Mouse (Mus musculus) frontal cortex, postnatal 25 days (tissue): Measurements from ENCODE around the gene Trim5.
A peak's percentile ranks its signal among the peaks of the same experiment; 100 is the strongest.
"Not testable (repeated sequence)": the region's sequence is repeated elsewhere in the genome, so short reads cannot be mapped to it uniquely, and the experiment has no call there.

Source experiments
- DNase-seq, 2 experiments: peaks; one replicate each; pipeline ENCODE4 v3.0.0; 2022; ENCODE audit warnings: low spot score in 2 of 2

Gene Trim5

GRCm38 (mm10) chr7:104287576-104288443 lies at the start of gene Trim5:
Trim5 (minus strand) TSS chr7:104288094.
- DNase-seq: not testable (repeated sequence)

GRCm38 (mm10) chr7:104335547-104335946 lies 47.7 kb upstream of the Trim5 start:
- not testable (repeated sequence) for DNase-seq

DNA sequence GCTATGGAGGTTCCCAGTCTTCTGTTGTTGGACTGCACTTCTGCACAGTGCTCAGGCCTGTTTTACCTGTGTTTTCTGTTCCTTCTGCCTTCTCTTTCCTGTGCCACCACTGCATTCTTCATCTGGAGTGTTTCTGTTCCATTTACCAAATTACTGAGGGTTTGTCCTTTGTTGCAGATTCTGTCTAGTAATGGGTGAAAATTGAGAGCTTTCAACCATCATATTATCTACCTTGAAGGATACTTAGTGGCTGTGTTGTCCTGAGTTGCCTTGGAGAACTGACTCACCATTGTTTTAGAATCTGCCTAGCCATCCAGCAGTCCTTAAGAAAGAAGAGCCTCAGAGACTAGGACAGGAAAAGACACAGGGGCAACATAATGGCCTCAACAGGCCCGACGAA lies 41.3 kb upstream of the Trim5 start, which contains the start of gene Trim34b:
Gene Trim34b (plus strand): TSS at position 301 of the 400 bp plus-strand sequence.
- DNase-seq: not testable (repeated sequence)

GRCm38 (mm10) chr7:104322028-104322427 lies 34.1 kb upstream of the Trim5 start:
- DNase-seq: no peak

DNA sequence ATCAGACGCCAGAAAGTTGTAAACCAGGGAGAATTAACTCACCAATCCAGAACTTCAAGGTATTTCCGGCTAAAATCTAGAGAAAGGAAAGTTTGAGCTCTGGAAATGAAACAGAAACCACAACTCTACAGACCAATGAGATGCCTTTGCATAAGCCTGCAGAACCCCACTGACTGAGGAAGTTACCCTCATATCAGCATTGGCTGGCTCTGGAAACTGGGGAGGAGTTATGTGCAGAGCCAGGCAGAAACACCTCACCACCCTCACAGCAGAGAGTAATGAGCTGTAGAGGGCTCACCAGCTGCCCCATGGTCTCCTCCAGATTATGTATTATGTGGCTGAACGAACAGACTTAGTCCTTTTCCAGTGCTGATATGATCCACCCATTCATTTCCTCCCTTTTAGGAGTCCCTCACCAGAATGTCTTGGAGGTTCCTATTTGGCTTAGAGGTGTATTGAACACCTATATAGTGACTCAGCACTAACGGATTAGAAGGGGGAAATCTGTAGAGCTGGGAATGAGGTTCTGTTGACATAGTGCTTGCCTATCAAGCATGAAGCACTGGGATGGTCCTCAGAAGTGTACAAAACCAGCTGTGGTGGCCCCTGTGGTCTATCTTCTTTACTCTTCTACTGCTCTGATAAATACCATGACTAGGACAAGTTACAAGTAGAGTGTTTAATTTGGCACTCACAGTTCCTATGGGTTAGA lies 27.6 kb upstream of the Trim5 start, which contains the start of gene Trim12a:
Gene Trim12a (minus strand): TSS at position 98 of the 712 bp plus-strand sequence.
- DNase-seq: not testable (repeated sequence)

DNA sequence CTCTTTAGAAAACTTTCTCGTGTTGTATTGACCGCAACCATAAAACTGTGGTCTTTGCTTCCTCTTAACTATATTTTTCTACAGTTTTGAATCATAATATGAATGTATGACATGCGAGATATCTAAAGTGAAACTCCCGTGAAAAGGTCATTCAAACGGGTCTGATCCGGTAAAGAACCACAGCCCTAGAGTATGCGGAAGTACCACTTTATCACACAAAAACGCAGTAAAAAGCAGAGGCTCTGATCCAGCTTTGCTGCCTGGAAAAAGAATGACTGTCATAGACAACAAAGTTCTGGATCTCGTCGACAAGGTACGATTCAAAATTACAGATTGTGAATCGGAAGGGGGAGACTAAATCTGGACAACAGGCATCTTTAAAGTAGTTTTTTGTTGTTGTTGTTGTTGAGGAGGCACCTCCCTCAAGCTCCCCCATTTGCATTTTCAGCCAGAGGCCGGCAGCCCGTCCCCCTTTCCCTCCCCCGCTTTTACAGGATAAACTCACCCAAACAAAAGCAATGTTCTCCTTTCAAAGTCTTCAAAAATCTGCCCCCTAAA lies 27.0 kb upstream of the Trim5 start:
- DNase-seq: no peak

- DNase-seq: no peak
Observed at GRCm38 (mm10) chr7:104291638-104292400, 3.9 kb upstream of the Trim5 start.

DNA sequence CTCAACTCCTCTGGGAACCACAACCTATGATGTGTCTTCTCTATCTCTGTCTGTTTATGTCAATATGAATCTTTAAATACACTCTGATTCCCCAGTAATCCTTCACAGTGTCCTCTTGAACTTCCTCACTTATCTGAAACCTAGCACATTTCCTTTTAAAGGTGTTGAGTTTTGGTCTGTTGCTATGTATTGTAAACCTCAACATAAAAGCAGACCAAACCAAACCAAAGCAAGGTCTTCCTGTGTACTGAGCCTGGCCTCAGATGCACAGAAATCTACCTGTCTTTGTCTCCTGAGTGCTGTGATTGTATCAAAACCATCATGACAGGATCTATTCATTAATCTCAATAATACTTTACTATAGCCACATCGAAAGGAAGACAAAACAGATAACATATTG lies 2.7 kb upstream of the Trim5 start:
- no peak for DNase-seq

DNA sequence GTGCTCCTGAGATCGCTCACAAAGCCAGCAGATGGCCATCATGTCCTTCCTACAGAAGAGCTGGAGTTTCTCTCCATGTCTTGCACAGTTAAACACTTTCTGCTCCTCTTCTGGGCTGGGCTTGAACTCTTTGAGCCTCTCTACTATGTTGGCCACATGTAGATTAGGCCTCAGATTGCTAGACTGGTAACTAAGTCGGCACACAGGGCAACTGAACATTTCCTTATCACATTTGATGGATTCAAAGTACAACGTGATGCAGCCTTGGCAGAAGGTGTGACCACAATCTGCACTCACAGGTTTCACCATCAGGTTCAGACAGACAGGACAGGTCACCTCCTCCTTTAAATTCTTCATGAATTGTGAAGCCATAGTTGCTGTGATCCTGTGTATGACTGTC lies 8.5 kb downstream of the Trim5 start:
- not testable (repeated sequence) for DNase-seq

GRCm38 (mm10) chr7:104265335-104265734 lies 22.6 kb downstream of the Trim5 start:
- not testable (repeated sequence) for DNase-seq

DNA sequence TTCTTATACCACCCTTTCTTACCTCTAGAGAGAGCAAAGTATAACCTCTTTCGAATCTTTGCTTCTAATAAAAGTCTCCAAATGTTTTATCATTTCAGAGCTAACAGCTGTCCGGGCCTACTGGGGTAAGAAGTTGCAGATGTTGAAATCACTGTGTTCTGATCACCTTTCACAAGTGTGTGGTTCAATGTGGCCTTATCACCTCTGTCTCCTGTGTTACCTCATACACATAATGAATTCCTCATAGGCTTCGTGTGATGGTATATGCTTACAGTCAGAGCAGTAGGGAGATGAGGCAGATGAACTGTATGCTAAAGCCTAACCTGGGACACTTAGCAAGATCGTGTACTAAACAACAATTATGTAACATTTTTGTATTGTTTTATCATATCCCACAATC lies 27.5 kb downstream of the Trim5 start:
- DNase-seq: not testable (repeated sequence)

DNA sequence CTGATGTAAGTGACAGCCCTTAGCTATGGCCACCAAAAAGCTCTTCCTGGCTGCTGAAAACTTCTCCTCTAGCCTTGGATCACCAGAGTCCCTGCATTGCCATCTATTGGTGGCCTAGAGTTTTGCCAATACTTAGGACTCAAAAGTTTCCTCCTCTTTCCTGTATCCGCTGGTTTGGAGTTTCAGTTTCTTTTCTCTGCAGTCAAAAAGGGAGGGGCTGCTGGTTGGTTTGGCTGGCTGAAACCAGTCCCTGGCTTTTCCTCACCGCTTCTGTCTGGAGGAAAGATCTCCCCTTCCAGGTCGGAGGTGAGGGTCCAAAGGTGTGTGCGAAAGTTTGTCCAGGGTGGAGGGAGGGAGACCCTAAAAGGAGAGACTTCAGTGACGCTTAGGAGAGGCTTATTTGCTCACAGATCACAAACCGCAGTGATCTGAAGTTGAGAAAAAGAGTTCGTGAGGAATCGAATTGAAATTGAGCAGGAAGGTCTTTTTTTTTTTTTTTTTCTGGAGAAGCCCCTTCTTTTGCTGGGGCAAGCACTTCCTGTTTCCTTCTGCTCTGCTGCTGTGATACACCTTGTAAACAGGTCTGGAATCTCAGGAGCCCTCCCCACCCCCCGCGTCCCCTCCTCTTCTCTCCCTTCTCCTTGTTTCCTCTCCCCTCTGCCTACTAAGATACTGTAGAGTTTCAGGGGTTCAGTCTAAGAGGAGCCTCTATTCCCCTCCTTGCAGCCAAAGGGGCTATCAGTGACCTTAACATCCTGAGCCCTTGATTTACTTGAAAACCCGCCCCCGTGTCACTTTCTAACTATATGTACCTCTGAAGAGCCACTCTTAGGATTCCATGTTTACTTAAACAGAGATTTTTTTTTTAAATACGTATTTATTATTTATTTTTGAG lies 43.4 kb downstream of the Trim5 start, which contains the start of gene Trim34a:
Gene Trim34a (plus strand): TSS at position 171 of the 895 bp plus-strand sequence.
- peak in 1 of 2 experiments; percentile 5 for DNase-seq

DNA sequence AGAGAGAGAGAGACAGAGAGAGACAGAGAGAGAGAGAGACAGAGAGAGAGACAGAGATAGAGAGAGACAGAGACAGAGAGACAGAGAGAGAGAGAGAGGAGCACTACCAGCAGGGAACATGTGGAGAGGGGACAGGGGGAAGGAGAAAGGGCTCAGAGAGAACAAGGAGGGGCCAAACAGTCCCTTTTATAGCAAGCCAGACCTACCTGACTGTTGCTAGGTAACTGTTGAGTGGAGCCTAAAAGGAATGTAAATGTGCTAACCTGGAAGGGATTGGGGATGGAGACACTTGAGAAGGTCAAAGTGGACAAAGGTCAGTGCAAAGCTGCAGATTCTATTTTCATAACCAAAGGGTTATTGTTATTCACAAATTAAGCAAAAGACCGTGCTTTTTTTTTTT lies 44.3 kb downstream of the Trim5 start:
- no peak for DNase-seq

DNA sequence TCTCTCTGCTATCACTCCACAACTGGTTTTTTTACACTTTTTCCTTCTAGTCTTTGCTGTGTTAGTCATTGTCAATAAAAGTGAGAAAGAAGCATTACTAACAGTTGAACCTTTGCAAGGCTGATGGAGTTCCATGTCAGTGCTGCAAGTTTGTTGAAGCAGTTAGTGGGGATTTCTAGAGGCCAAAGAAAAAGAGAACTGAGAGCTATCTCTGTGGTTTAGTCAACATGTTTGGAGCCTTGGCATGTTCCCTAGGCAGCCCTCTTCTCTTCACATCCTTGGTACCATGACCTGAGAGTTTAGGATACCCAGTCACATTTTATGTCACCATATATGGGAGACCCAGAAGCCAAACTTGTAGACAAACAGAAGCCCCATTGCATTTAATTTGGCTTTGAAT lies 47.0 kb downstream of the Trim5 start:
- no peak for DNase-seq

DNA sequence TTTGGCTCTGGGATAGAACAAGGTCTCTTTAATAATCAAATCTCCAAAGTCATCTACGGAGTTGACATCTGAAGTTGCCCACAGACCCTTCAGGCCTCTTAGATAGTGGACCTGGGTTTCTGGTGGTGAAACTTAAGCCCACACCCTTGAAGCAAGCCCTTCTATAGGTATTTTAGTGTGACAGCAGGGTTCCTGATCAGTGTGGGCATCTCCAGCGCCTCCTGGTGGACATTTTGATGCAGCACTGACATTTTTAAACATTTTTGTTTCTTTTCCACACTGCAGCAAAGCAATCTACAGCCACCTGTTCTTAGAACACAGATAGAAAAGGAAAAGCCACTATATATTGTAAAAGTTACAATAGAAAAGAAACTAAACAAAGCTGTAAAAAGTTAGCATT lies 56.7 kb downstream of the Trim5 start:
- DNase-seq: no peak

GRCm38 (mm10) chr7:104218701-104219569 lies 69.0 kb downstream of the Trim5 start, which contains the start of gene Trim6:
Trim6 (plus strand) TSS chr7:104218793.
- no peak for DNase-seq

DNA sequence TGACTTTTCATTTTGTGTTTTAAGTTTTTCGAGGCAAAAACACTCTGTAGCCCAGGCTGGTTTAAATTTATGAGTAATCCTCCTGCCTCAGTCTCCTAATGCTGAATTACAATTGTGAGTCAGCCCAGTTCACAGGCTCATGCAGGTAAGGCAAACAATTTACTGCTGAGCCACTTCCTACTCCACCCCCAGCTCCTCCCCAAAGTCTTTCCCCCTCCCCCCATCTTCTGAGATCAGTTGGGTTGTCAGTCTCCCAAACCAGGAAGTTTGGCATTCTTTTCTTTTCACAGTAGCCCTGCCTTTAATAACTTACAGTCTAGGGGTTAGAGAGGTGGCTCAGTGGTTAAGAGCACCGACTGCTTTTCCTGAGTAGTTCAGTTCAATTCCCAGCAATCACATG lies 70.0 kb downstream of the Trim5 start:
- no peak for DNase-seq

- DNase-seq: no peak
Observed at GRCm38 (mm10) chr7:104216011-104216535, 71.8 kb downstream of the Trim5 start.
